In genomic region chr16:35004756-35005155, GRCm38 (mm10) we compare ENCODE assay signal across 28 mouse cellular contexts. TPM values are rescaled to one million over a fixed set of nuclear protein-coding genes. Genes with fewer than 3 reads are reported as not detected.
A peak's percentile ranks its signal among the peaks of the same experiment; 100 is the strongest.
DNase-seq lines count a peak whose midpoint lies in the region; ATAC-seq and TF ChIP-seq lines count a peak whose summit lies in the region.
"Had no signal": no experiment of that assay in that cellular context is flagged by ENCODE, and none has a peak within 500 bp of the region (broad histone marks: within the 10 kb centered on the region; RNA-seq: fewer than 3 reads in every experiment).

No protein-coding gene starts in this region.

- no peak for ATAC-seq in liver, postnatal 0 days
- ATAC-seq: activated CD4-positive, CD25-positive, alpha-beta regulatory T cell, adult 4 months; CD4-positive, CD25-positive, alpha-beta regulatory T cell, adult 4 months; forebrain, embryonic 14.5 days; forebrain, embryonic 16.5 days had no signal

- H3K9me3 ChIP-seq in liver, postnatal 0 days (ENCODE audit: low read length), result no peaks in the 10 kb centered on the region
- H3K9me3 ChIP-seq: embryonic facial prominence, embryonic 13.5 days; embryonic facial prominence, embryonic 15.5 days; forebrain, embryonic 10.5 days; forebrain, embryonic 12.5 days; G1E had no signal

- H3K27me3 ChIP-seq in liver, postnatal 0 days (ENCODE audit: insufficient read depth, low read length), result no peaks in the 10 kb centered on the region
- H3K27me3 ChIP-seq: embryonic facial prominence, embryonic 13.5 days; embryonic facial prominence, embryonic 15.5 days; Patski had no signal

- no peak overlapping the region for H3K27ac ChIP-seq in liver, postnatal 0 days (ENCODE audit: low read depth)
- H3K27ac ChIP-seq: embryonic facial prominence, embryonic 13.5 days; embryonic facial prominence, embryonic 15.5 days; forebrain, embryonic 10.5 days; forebrain, embryonic 12.5 days had no signal

- 0 out of 2 replicates have a peak overlapping the region, but pooled peaks have one; percentile 13 for H3K4me2 ChIP-seq in liver, postnatal 0 days (ENCODE audit: low read depth, low read length)
- H3K4me2 ChIP-seq: embryonic facial prominence, embryonic 13.5 days; embryonic facial prominence, embryonic 15.5 days; forebrain, embryonic 12.5 days had no signal

- H3K9ac ChIP-seq in liver, postnatal 0 days (replicated peaks), result no peak overlapping the region
- H3K9ac ChIP-seq: embryonic facial prominence, embryonic 13.5 days; embryonic facial prominence, embryonic 15.5 days; forebrain, embryonic 12.5 days had no signal

- DNase-seq in kidney, adult 11 months, result peak; percentile 25
- DNase-seq in kidney, postnatal 14 days, result no peak
- peak; percentile 30 to 70 for DNase-seq in kidney, adult 8-10 months
- no peak for DNase-seq in kidney, postnatal 10 days
- no peak for DNase-seq in liver, postnatal 0 days
- DNase-seq in liver, result no peak
- DNase-seq: adrenal gland, adult 2 months; adrenal gland, postnatal 10 days; adrenal gland, postnatal 25 days; B cell, adult 2 months; cerebellum, adult 11 months; cerebellum, adult 18-20 months; cerebellum, adult 8-10 months; cerebellum, adult 9-11 months; cerebellum, postnatal 14 days; cerebellum, postnatal 36 days; embryo, embryonic 11 days had no signal

- TF ChIP-seq EP300 in liver, postnatal 0 days (IDR thresholded peaks at IDR 0.05; ENCODE audit: low read depth), result no peak

- H3K36me3 ChIP-seq in liver, postnatal 0 days (replicated peaks; ENCODE audit: insufficient read depth, low read length), result no peaks in the 10 kb centered on the region
- H3K36me3 ChIP-seq: embryonic facial prominence, embryonic 13.5 days; embryonic facial prominence, embryonic 15.5 days; forebrain, embryonic 10.5 days; forebrain, embryonic 12.5 days; G1E had no signal

- TF ChIP-seq CTCF in liver, postnatal 0 days (IDR thresholded peaks at IDR 0.05; ENCODE audit: low read depth), result no peak

- 52% methylated on average over 2 of the region's 2 CpGs for WGBS in liver, postnatal 0 days (ENCODE audit: insufficient replicate concordance)

- 0 out of 2 replicates have a peak, but pooled peaks cover 4% of the 10 kb centered on the region for H3K4me1 ChIP-seq in liver, postnatal 0 days (ENCODE audit: insufficient read depth)

- no peak overlapping the region for H3K4me3 ChIP-seq in liver, postnatal 0 days (ENCODE audit: low read depth, low read length)
- H3K4me3 ChIP-seq: embryonic facial prominence, embryonic 13.5 days; embryonic facial prominence, embryonic 15.5 days; erythroblast, embryonic 14.5 days; forebrain, embryonic 10.5 days; forebrain, embryonic 12.5 days had no signal

RNA-seq across cellular contexts. Expression of gene Hacd2, which starts 17.5 kb away (rescaled TPM):
- 138 and 154 TPM in 2 replicates for polyA plus RNA-seq in liver, postnatal 0 days (2015; fragmentation: Nextera tagmentation; extraction: Ambion mirVana)

Comparison
In these comparisons a context has a peak if more than half of its experiments do, and no peak if none do; other contexts are left out.
1. DNase-seq: peak in kidney, adult 11 months (single experiment) and kidney, adult 8-10 months (2 of 2); none in kidney, postnatal 14 days (single experiment), kidney, postnatal 10 days (single experiment), liver, postnatal 0 days (single experiment) and liver (single experiment).